Mouse (Mus musculus) heart, postnatal 0 days (tissue): Measurements from ENCODE around the gene 1700092M07Rik.

ENCODE experiments used
- CTCF ChIP-seq: IDR thresholded peaks from 2 replicates; pipeline ENCODE4 v1.5.1; 2016; ENCODE audit warnings: antibody characterized with exemption, control low read depth, low read depth
- EP300 ChIP-seq: IDR thresholded peaks from 2 replicates; pipeline ENCODE4 v1.6.1; 2016; ENCODE audit warnings: antibody characterized with exemption, low read depth

DNA sequence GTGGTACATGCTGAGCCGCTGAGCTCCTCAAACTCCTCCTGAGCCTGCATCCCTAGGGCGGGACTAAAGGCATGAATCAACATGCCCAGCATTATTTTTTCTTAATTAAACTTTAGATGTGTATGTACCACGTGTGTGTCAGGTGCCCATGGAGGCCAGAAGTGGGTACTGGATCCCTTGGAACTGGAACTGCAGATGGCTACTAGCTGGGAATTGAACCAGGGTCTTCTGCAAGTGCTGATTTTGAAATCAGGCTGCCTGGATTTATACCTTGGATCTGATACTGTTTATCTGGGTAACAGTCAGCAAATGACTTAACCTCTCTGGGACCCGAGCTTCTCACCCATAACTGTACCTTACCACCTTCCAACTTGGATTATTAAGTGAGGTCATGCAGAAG, 18.5 kb upstream of the 1700092M07Rik start:
- TF ChIP-seq EP300 (no peak), CTCF (no peak)
